Mouse (Mus musculus) Patski (cell line): ENCODE results near the gene Map3k9. TPM values are rescaled to one million over a fixed set of nuclear protein-coding genes. Genes with fewer than 3 reads are reported as not detected.

Experiments
- ATAC-seq: fragments of 100-300 bp; one replicate; pipeline ENCODE4 v1.8.0; 2021
- CTCF ChIA-PET: fragments of 350-600 bp; sonication (Branson Sonifier 250); formaldehyde crosslinking; loops from one replicate; lab custom pipeline; 2022; ENCODE audit warnings: inconsistent platforms; lab: Charles Lee
- POLR2A ChIA-PET: fragments of 350-600 bp; sonication (Branson Sonifier 250); formaldehyde crosslinking; loops from one replicate; lab custom pipeline; 2022; ENCODE audit warnings: antibody characterized with exemption, inconsistent platforms; lab: Charles Lee
- DNase-seq: peaks from one replicate; pipeline ENCODE4 v3.0.0-alpha.2; 2011; ENCODE audit warnings: low read depth, low spot score
- H3K27me3 ChIP-seq: fragments of 371-371 bp; one replicate; pipeline ENCODE4 v1.5.1; 2021
- CTCF ChIP-seq: fragments of 100-300 bp; IDR thresholded peaks from one replicate; pipeline ENCODE4 v1.5.1; 2021
- in situ Hi-C: fragments of 300-500 bp; cut with MboI; formaldehyde crosslinking; loops from 3 replicates; pipeline ENCODE4 v1.11.1; 2018; ENCODE audit warnings: low pct_unique_long_range_greater_than_20kb, mixed read lengths
- polyA plus RNA-seq: library from polyadenylated mRNA; unstranded; gene quantifications from one replicate; pipeline ENCODE4 v1.2.3, GENCODE M21; 2021

Map3k9 gene
- polyA plus RNA-seq, 1 experiment from 2014 or later = 10.5 TPM

DNA sequence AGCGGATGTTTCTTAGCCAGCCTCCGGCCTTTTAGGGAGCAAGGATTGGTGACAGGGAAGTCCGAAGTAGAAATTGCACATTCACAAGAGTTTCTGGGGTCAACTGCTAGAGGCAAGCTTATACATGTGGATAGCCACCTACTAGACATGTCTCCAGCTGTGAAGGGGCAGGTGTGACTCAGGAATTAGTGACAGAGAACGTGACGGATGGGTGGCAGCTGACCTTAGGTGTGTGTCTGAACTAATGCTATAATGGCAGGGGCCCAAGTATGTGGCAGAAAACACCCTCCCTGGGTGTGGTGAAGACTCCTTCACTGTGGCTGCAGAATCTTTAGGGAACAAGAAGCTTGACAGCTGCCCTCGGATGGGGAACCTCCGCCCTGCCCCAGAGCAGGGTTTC is 57.6 kb downstream of the Map3k9 start:
- TF ChIP-seq CTCF = no peak
- ATAC-seq (no peak), DNase-seq (no peak)
- in situ Hi-C loops = no loop called here
- ChIA-PET POLR2A (interaction anchor here (0.7 kb wide), 1 partner anchor 104 kb away, joined by 3 read pairs; no protein-coding TSS in a partner anchor), CTCF (no interaction called here)
- no peaks in the 10 kb centered on the region for H3K27me3 ChIP-seq

DNA sequence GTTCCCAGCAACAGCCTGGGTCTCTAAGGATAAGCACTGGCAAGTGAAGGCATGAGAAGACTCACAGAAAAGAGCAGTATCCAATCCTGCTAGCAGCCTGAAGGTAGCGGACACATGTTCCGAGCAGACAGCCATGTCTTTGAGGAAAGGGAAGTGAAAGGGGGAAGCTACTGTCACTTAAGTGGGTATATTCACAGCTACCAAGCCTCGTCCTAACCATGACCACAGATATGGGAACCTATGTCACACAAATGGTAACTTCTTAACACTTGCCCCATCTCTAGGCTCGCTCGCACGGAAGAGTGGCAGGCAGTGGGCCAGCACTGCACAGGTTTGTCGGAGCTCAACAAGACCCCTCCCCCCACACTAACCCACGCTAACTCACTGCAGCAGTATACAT is 61.3 kb downstream of the Map3k9 start:
- in situ Hi-C loops = no loop called here

DNA sequence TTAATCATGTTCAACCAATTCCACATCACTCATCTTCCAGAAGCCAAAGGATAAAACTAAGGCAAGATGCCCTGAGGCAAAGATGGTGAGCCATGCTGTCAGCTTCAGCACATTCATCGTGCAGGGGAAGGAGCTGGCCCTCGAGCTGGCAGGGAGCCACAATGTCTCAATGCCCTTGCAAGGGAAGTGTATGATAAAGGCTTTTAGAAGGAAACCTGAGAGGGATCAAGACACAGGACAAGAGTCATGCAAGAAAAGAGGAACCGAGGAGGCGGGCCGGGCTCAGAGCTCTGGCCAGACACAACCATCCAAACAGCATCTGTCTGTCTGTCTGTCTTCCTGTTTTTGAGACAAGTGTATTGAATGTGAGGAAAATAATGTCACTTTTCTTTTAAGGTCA is 61.8 kb downstream of the Map3k9 start:
- in situ Hi-C loops = no loop called here
- CTCF ChIA-PET = no interaction called here

More for the DNA sequence above, 61.3 kb downstream of the Map3k9 start:
- CTCF ChIA-PET = no interaction called here
- no peak for TF ChIP-seq CTCF
- POLR2A ChIA-PET = interaction anchor here (1.4 kb wide), 1 partner anchor 25 kb away, joined by 3 read pairs; no protein-coding TSS in a partner anchor
- DNase-seq = no peak
- no peak for ATAC-seq
- H3K27me3 ChIP-seq = no peaks in the 10 kb centered on the region

GRCm38 (mm10) chr12:81712618-81713017 is 68.4 kb downstream of the Map3k9 start:
- in situ Hi-C loops = no loop called here
- H3K27me3 ChIP-seq = no peaks in the 10 kb centered on the region
- no peak for TF ChIP-seq CTCF
- CTCF ChIA-PET = interaction anchor here (0.9 to 1.3 kb wide), 3 partner anchors 12 to 93 kb away, joined by 3 read pairs; no protein-coding TSS in a partner anchor
- POLR2A ChIA-PET = no interaction called here
- ATAC-seq (no peak), DNase-seq (no peak)

More for the DNA sequence above, 61.8 kb downstream of the Map3k9 start:
- no peak for TF ChIP-seq CTCF
- ATAC-seq = no peak
- no peaks in the 10 kb centered on the region for H3K27me3 ChIP-seq
- POLR2A ChIA-PET = no interaction called here
- peak; percentile 7 for DNase-seq

DNA sequence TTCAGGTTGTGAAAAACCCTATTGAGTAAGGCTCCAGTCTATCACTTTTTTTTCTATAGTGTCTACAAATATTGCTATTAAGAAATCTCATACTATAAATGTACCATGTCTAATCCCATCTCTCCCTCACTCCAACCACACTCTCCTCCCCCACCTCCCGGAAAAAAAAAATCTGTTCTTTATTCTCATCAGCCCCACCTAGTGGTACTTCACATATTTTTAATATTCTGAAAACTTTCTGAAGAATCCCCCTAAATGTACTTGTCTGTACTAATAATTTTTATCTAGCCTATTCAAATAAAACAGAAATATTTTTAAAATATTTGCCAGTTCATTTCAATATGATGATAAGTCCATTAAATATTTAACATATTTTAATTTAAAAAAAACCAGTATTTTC is 78.1 kb downstream of the Map3k9 start:
- ATAC-seq (no peak), DNase-seq (no peak)
- ChIA-PET CTCF (interaction anchor here (0.9 to 1.7 kb wide), 4 partner anchors 24 to 84 kb away, joined by 3 to 8 read pairs (median 4); no protein-coding TSS in a partner anchor), POLR2A (no interaction called here)
- in situ Hi-C loops = no loop called here
- H3K27me3 ChIP-seq = no peaks in the 10 kb centered on the region
- TF ChIP-seq CTCF = no peak

DNA sequence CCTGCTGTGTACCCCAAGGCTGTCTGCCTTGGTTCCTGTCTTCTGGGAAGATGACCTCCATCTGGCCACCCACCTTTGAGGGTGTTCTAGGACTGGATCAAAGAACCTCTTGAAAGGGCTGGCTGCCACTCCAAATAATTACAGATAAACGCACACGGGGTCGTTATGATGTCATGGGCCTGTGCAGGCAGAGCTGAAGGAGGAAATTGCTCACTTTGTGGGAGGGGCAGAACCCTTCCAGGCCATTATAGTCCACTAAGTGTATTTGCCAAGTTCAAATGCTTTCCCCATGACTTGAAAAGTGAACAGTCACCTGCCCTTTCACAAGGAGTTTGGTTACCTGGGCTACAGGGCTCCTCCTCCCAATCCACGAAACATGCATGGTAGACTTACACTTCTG is 83.0 kb downstream of the Map3k9 start:
- DNase-seq (no peak), ATAC-seq (no peak)
- no peak for TF ChIP-seq CTCF
- ChIA-PET POLR2A (no interaction called here), CTCF (interaction anchor here (1.0 to 1.4 kb wide), 2 partner anchors 10 to 70 kb away, joined by 3 to 5 read pairs; no protein-coding TSS in a partner anchor)
- in situ Hi-C loops = loop anchor here (5.0 kb wide), 1 partner anchor 76 kb away; no protein-coding TSS in a partner anchor
- H3K27me3 ChIP-seq = no peaks in the 10 kb centered on the region

GRCm38 (mm10) chr12:81691177-81691730 is 89.7 kb downstream of the Map3k9 start:
- no peak for DNase-seq
- CTCF ChIA-PET = no interaction called here
- no peaks in the 10 kb centered on the region for H3K27me3 ChIP-seq
- TF ChIP-seq CTCF = no peak
- POLR2A ChIA-PET = no interaction called here
- in situ Hi-C loops = no loop called here
- no peak for ATAC-seq

- POLR2A ChIA-PET = no interaction called here
- ATAC-seq (no peak), DNase-seq (no peak)
- in situ Hi-C loops = no loop called here
- CTCF ChIA-PET = no interaction called here
- no peak for TF ChIP-seq CTCF
- no peaks in the 10 kb centered on the region for H3K27me3 ChIP-seq
Observed at GRCm38 (mm10) chr12:81690751-81691150, 90.2 kb downstream of the Map3k9 start.

GRCm38 (mm10) chr12:81690111-81690510 is 90.9 kb downstream of the Map3k9 start:
- CTCF ChIA-PET = no interaction called here
- no peak for DNase-seq
- POLR2A ChIA-PET = no interaction called here
- H3K27me3 ChIP-seq = no peaks in the 10 kb centered on the region
- ATAC-seq = no peak
- in situ Hi-C loops = no loop called here
- TF ChIP-seq CTCF = no peak

GRCm38 (mm10) chr12:81689505-81690056 is 91.4 kb downstream of the Map3k9 start:
- H3K27me3 ChIP-seq = no peaks in the 10 kb centered on the region
- no peak for TF ChIP-seq CTCF
- DNase-seq = no peak
- POLR2A ChIA-PET = no interaction called here
- in situ Hi-C loops = no loop called here
- CTCF ChIA-PET = no interaction called here
- ATAC-seq = no peak

GRCm38 (mm10) chr12:81688537-81688936 is 92.4 kb downstream of the Map3k9 start:
- ChIA-PET POLR2A (no interaction called here), CTCF (interaction anchor here (1.3 kb wide), 1 partner anchor 8 kb away, joined by 4 read pairs; no protein-coding TSS in a partner anchor)
- H3K27me3 ChIP-seq = no peaks in the 10 kb centered on the region
- ATAC-seq (no peak), DNase-seq (no peak)
- no peak for TF ChIP-seq CTCF
- in situ Hi-C loops = no loop called here
